Mouse (Mus musculus): ENCODE results near the gene Pyy. TPM values are rescaled to one million over a fixed set of nuclear protein-coding genes. Genes with fewer than 3 reads are reported as not detected.

Pyy gene
- 5.2 and 11.2 TPM in 2 replicates for polyA plus RNA-seq (2014; fragmentation: Nextera tagmentation; extraction: Ambion mirVana)

GRCm38 (mm10) chr11:102107732-102108131 lies at the start of gene Pyy:
TSS of gene Pyy (minus strand) at chr11:102107832.
- H3K27me3 ChIP-seq (ENCODE audit: control insufficient read depth, insufficient read depth, low read length) = peaks cover 24% of the 10 kb centered on the region
- H3K4me1 ChIP-seq (ENCODE audit: control insufficient read depth, insufficient read depth, low read length) = no peaks in the 10 kb centered on the region
- H3K4me3 ChIP-seq (ENCODE audit: low read depth, low read length) = no peak within 1 kb of the TSS
- ATAC-seq (ENCODE audit: insufficient number of reproducible peaks, insufficient read depth, low FRiP score, low read depth) = no peak
- H3K27ac ChIP-seq (ENCODE audit: low read length) = no peak within 1 kb of the TSS
- no peaks in the 10 kb centered on the region for H3K36me3 ChIP-seq (ENCODE audit: control insufficient read depth, insufficient read depth, low read length)
- no peaks in the 10 kb centered on the region for H3K9me3 ChIP-seq (ENCODE audit: control insufficient read depth, low read depth, low read length)
- H3K4me2 ChIP-seq (replicated peaks; ENCODE audit: low read depth, low read length) = no peak within 1 kb of the TSS; the same call in 1 of the 2 replicates
- WGBS = 8% methylated on average over 8 of the region's 9 CpGs
- H3K9ac ChIP-seq (replicated peaks; ENCODE audit: low read depth, low read length) = no peak within 1 kb of the TSS

GRCm38 (mm10) chr11:102156786-102157089 lies 49.1 kb upstream of the Pyy start:
- Histone ChIP-seq H3K27ac (ENCODE audit: low read length) (no peak overlapping the region), H3K4me3 (ENCODE audit: low read depth, low read length) (peak overlapping the region; percentile 60; the same call in 1 of the 2 replicates), H3K9ac (replicated peaks; ENCODE audit: low read depth, low read length) (no peak overlapping the region), H3K27me3 (ENCODE audit: control insufficient read depth, insufficient read depth, low read length) (no peaks in the 10 kb centered on the region), H3K9me3 (ENCODE audit: control insufficient read depth, low read depth, low read length) (no peaks in the 10 kb centered on the region), H3K4me1 (ENCODE audit: control insufficient read depth, insufficient read depth, low read length) (peaks cover 6% of the 10 kb centered on the region), H3K4me2 (replicated peaks; ENCODE audit: low read depth, low read length) (peak overlapping the region; percentile 92; the same call in 1 of the 2 replicates), H3K36me3 (ENCODE audit: control insufficient read depth, insufficient read depth, low read length) (peaks cover 14% of the 10 kb centered on the region; the same call in 1 of the 2 replicates)
- 9% methylated on average over 1 of the region's 1 CpGs for WGBS
- no peak for ATAC-seq (ENCODE audit: insufficient number of reproducible peaks, insufficient read depth, low FRiP score, low read depth)

- WGBS = under 1% methylated on average over 37 of the region's 37 CpGs
- peaks cover 9% of the 10 kb centered on the region; the same call in 1 of the 2 replicates for H3K36me3 ChIP-seq (ENCODE audit: control insufficient read depth, insufficient read depth, low read length)
- ATAC-seq (ENCODE audit: insufficient number of reproducible peaks, insufficient read depth, low FRiP score, low read depth) = peak; percentile 76; the same call in 1 of the 2 replicates
- peak within 1 kb of the TSS; percentile 40; the same call in 1 of the 2 replicates for H3K27ac ChIP-seq (ENCODE audit: low read length)
- H3K27me3 ChIP-seq (ENCODE audit: control insufficient read depth, insufficient read depth, low read length) = no peaks in the 10 kb centered on the region
- H3K4me2 ChIP-seq (replicated peaks; ENCODE audit: low read depth, low read length) = peak within 1 kb of the TSS; percentile 92
- H3K9ac ChIP-seq (replicated peaks; ENCODE audit: low read depth, low read length) = peak within 1 kb of the TSS; percentile 53
- no peaks in the 10 kb centered on the region for H3K9me3 ChIP-seq (ENCODE audit: control insufficient read depth, low read depth, low read length)
- H3K4me1 ChIP-seq (ENCODE audit: control insufficient read depth, insufficient read depth, low read length) = peaks cover 6% of the 10 kb centered on the region
- peak within 1 kb of the TSS; percentile 60 for H3K4me3 ChIP-seq (ENCODE audit: low read depth, low read length)
Measured at GRCm38 (mm10) chr11:102156039-102156785, 48.6 kb upstream of the Pyy start, which contains the start of gene Tmem101. TSS of gene Tmem101 (minus strand) at chr11:102156404.

- H3K27me3 ChIP-seq (ENCODE audit: control insufficient read depth, insufficient read depth, low read length) = peaks cover 42% of the 10 kb centered on the region
- H3K4me3 ChIP-seq (ENCODE audit: low read depth, low read length) = no peak overlapping the region
- no peaks in the 10 kb centered on the region; the same call in 1 of the 2 replicates for H3K36me3 ChIP-seq (ENCODE audit: control insufficient read depth, insufficient read depth, low read length)
- 12% methylated on average over 34 of the region's 34 CpGs for WGBS
- H3K27ac ChIP-seq (ENCODE audit: low read length) = no peak overlapping the region
- no peaks in the 10 kb centered on the region for H3K9me3 ChIP-seq (ENCODE audit: control insufficient read depth, low read depth, low read length)
- H3K4me2 ChIP-seq (replicated peaks; ENCODE audit: low read depth, low read length) = no peak overlapping the region; the same call in 1 of the 2 replicates
- no peak for ATAC-seq (ENCODE audit: insufficient number of reproducible peaks, insufficient read depth, low FRiP score, low read depth)
- H3K4me1 ChIP-seq (ENCODE audit: control insufficient read depth, insufficient read depth, low read length) = peaks cover 14% of the 10 kb centered on the region; the same call in 1 of the 2 replicates
- no peak overlapping the region for H3K9ac ChIP-seq (replicated peaks; ENCODE audit: low read depth, low read length)
Measured at GRCm38 (mm10) chr11:102147213-102147989, 39.8 kb upstream of the Pyy start.

- no peaks in the 10 kb centered on the region for H3K9me3 ChIP-seq (ENCODE audit: control insufficient read depth, low read depth, low read length)
- no peak overlapping the region for H3K9ac ChIP-seq (replicated peaks; ENCODE audit: low read depth, low read length)
- H3K36me3 ChIP-seq (ENCODE audit: control insufficient read depth, insufficient read depth, low read length) = no peaks in the 10 kb centered on the region
- H3K4me2 ChIP-seq (replicated peaks; ENCODE audit: low read depth, low read length) = no peak overlapping the region
- no peak for ATAC-seq (ENCODE audit: insufficient number of reproducible peaks, insufficient read depth, low FRiP score, low read depth)
- H3K4me1 ChIP-seq (ENCODE audit: control insufficient read depth, insufficient read depth, low read length) = peaks cover 14% of the 10 kb centered on the region; the same call in 1 of the 2 replicates
- 7% methylated on average over 17 of the region's 17 CpGs for WGBS
- H3K4me3 ChIP-seq (ENCODE audit: low read depth, low read length) = peak overlapping the region; percentile 28; the same call in 1 of the 2 replicates
- H3K27me3 ChIP-seq (ENCODE audit: control insufficient read depth, insufficient read depth, low read length) = peaks cover 42% of the 10 kb centered on the region
- no peak overlapping the region for H3K27ac ChIP-seq (ENCODE audit: low read length)
Measured at GRCm38 (mm10) chr11:102146531-102146930, 38.9 kb upstream of the Pyy start.

- no peak overlapping the region for H3K27ac ChIP-seq (ENCODE audit: low read length)
- WGBS = 8% methylated on average over 16 of the region's 16 CpGs
Measured at GRCm38 (mm10) chr11:102146005-102146404, 38.4 kb upstream of the Pyy start.

GRCm38 (mm10) chr11:102145471-102146001 lies 37.9 kb upstream of the Pyy start, which contains the start of gene Nags:
TSS of gene Nags (plus strand) at chr11:102145513.
- Histone ChIP-seq H3K9ac (replicated peaks; ENCODE audit: low read depth, low read length) (no peak within 1 kb of the TSS), H3K4me3 (ENCODE audit: low read depth, low read length) (peak within 1 kb of the TSS; percentile 28), H3K4me2 (replicated peaks; ENCODE audit: low read depth, low read length) (peak within 1 kb of the TSS; percentile 38), H3K4me1 (ENCODE audit: control insufficient read depth, insufficient read depth, low read length) (peaks cover 14% of the 10 kb centered on the region; the same call in 1 of the 2 replicates), H3K36me3 (ENCODE audit: control insufficient read depth, insufficient read depth, low read length) (no peaks in the 10 kb centered on the region), H3K9me3 (ENCODE audit: control insufficient read depth, low read depth, low read length) (no peaks in the 10 kb centered on the region), H3K27me3 (ENCODE audit: control insufficient read depth, insufficient read depth, low read length) (peaks cover 42% of the 10 kb centered on the region), H3K27ac (ENCODE audit: low read length) (no peak within 1 kb of the TSS)
- 3% methylated on average over 41 of the region's 50 CpGs for WGBS
- no peak for ATAC-seq (ENCODE audit: insufficient number of reproducible peaks, insufficient read depth, low FRiP score, low read depth)

More at GRCm38 (mm10) chr11:102146005-102146404, 38.4 kb upstream of the Pyy start:
- Histone ChIP-seq H3K4me2 (replicated peaks; ENCODE audit: low read depth, low read length) (0 out of 2 replicates have a peak overlapping the region, but pooled peaks have one; percentile 38), H3K9me3 (ENCODE audit: control insufficient read depth, low read depth, low read length) (no peaks in the 10 kb centered on the region), H3K27me3 (ENCODE audit: control insufficient read depth, insufficient read depth, low read length) (peaks cover 42% of the 10 kb centered on the region), H3K36me3 (ENCODE audit: control insufficient read depth, insufficient read depth, low read length) (no peaks in the 10 kb centered on the region), H3K9ac (replicated peaks; ENCODE audit: low read depth, low read length) (no peak overlapping the region), H3K4me3 (ENCODE audit: low read depth, low read length) (peak overlapping the region; percentile 28), H3K4me1 (ENCODE audit: control insufficient read depth, insufficient read depth, low read length) (peaks cover 14% of the 10 kb centered on the region; the same call in 1 of the 2 replicates)
- no peak for ATAC-seq (ENCODE audit: insufficient number of reproducible peaks, insufficient read depth, low FRiP score, low read depth)

GRCm38 (mm10) chr11:102144957-102145470 lies 37.4 kb upstream of the Pyy start:
- H3K9ac ChIP-seq (replicated peaks; ENCODE audit: low read depth, low read length) = no peak overlapping the region
- no peaks in the 10 kb centered on the region for H3K36me3 ChIP-seq (ENCODE audit: control insufficient read depth, insufficient read depth, low read length)

More at GRCm38 (mm10) chr11:102144957-102145470, 37.4 kb upstream of the Pyy start:
- H3K4me3 ChIP-seq (ENCODE audit: low read depth, low read length) = peak overlapping the region; percentile 28
- peaks cover 14% of the 10 kb centered on the region; the same call in 1 of the 2 replicates for H3K4me1 ChIP-seq (ENCODE audit: control insufficient read depth, insufficient read depth, low read length)
- H3K9me3 ChIP-seq (ENCODE audit: control insufficient read depth, low read depth, low read length) = no peaks in the 10 kb centered on the region
- no peak; the same call in 1 of the 2 replicates for ATAC-seq (ENCODE audit: insufficient number of reproducible peaks, insufficient read depth, low FRiP score, low read depth)
- peaks cover 42% of the 10 kb centered on the region for H3K27me3 ChIP-seq (ENCODE audit: control insufficient read depth, insufficient read depth, low read length)
- peak overlapping the region; percentile 38 for H3K4me2 ChIP-seq (replicated peaks; ENCODE audit: low read depth, low read length)
- H3K27ac ChIP-seq (ENCODE audit: low read length) = no peak overlapping the region
- 23% methylated on average over 13 of the region's 13 CpGs for WGBS

Data from stomach, embryonic 14.5 days (tissue).